Mouse (Mus musculus) granulocyte monocyte progenitor cell, adult 5-6 weeks (primary cell): ENCODE measurements around the gene Gm20219. TPM values are rescaled to one million over a fixed set of nuclear protein-coding genes. Genes with fewer than 3 reads are reported as not detected.

Source experiments
- ATAC-seq: replicated peaks from 2 replicates; pipeline ENCODE4 v1.8.0; 2016; ENCODE audit warnings: mild to moderate bottlenecking, moderate TSS enrichment, inconsistent platforms; ENCODE audit not compliant: poor library complexity, severe bottlenecking
- total RNA-seq, 2 experiments: library from RNA; stranded (forward) in 1 of 2; stranded (reverse) in 1 of 2; fragments of 200-712, 200-1000 nt in 1 of 2; fragments of >200 nt in 1 of 2; fragmentation: Nextera tagmentation in 1 of 2; gene quantifications; 2 replicates each; pipeline ENCODE4 v1.2.3; 2014 to 2017

The Gm20219 gene
- total RNA-seq, 2 experiments from 2014 or later = 0.41 to 0.84 TPM

DNA sequence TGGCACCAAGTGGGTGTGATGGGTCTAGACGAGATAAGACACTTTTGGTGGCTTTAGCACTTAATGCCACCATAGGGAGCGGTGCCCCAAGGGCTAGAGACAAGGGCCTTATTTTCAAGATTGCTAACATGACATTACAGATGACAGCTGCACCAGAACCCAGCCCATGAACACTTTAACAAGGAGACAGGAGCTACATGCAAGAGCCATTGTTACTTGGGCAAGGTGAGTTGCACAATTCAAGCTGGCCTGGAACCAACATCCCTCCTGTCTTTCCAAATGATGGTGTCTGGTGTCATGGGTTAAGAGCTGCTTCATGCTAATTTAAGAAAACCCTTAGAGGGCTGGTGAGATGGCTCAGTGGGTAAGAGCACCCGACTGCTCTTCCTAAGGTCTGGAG is 5.2 kb upstream of the Gm20219 start:
- ATAC-seq = peak; percentile 33; the same call in 1 of the 2 replicates

- peak; percentile 66 for ATAC-seq
Measured at GRCm38 (mm10) chr17:56558448-56558847, 4.3 kb upstream of the Gm20219 start.

GRCm38 (mm10) chr17:56552781-56553363 is 1.3 kb downstream of the Gm20219 start:
- peak; percentile 88 for ATAC-seq

GRCm38 (mm10) chr17:56551841-56552581 is 2.2 kb downstream of the Gm20219 start:
- no peak for ATAC-seq

GRCm38 (mm10) chr17:56550784-56551475 is 3.3 kb downstream of the Gm20219 start:
- no peak for ATAC-seq

DNA sequence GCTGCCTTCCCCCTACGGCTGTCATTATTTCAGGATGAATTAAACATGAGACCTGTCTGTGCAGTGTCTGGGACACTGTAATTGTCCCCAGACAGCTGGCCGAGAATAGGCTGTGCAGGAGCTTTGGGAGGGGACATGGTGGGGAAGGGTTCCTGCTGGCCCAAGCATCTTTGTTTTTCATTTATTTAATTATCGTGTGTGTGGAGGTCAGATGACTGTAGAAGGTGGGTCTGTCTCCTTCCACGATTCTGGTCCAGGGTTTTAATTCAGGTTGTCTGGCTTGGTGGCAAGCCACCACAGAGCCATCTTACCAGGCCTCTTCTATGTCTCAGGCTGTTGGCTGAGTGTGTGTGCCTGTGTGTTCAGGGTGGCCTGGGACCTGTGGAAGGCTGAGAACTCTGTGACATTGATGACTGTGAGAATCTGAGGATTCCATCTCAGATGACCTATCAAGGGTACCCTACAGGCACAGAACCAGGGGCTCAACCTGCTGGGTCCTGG is 5.5 kb downstream of the Gm20219 start:
- ATAC-seq = no peak

DNA sequence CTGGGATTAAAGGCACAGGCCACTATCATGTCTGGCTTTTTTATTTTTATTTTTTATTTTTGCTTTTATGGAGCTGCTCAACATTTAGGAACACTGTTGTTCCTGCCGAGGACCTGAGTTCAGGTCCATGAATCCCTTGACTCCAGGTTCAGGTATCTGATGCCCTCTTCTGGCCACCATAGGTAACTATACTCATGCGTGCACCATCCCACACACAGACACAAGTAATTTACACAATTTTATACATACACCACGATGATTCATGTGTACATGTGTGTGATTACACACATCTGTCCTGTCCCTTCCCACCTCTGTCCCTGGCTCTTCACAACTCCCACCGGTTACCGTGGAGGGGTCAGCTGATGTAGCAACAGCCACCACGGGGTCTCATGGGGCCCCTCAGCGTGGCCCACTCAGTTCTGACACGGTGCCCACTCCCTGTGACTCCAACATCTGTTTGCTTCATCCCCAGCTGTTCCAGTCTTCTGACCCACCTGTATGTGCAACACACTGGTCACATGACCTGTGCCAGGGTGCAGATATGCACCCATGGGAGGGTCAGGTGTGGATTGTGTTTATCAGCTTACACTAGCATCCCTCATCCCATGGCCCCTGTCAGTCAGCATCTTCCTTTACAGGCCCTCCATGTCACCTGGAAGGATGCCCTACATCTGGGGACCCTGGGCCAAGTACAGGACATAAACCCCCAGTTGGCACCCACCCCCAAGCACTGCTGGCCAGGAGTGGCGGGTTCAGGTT is 6.2 kb downstream of the Gm20219 start:
- no peak for ATAC-seq

DNA sequence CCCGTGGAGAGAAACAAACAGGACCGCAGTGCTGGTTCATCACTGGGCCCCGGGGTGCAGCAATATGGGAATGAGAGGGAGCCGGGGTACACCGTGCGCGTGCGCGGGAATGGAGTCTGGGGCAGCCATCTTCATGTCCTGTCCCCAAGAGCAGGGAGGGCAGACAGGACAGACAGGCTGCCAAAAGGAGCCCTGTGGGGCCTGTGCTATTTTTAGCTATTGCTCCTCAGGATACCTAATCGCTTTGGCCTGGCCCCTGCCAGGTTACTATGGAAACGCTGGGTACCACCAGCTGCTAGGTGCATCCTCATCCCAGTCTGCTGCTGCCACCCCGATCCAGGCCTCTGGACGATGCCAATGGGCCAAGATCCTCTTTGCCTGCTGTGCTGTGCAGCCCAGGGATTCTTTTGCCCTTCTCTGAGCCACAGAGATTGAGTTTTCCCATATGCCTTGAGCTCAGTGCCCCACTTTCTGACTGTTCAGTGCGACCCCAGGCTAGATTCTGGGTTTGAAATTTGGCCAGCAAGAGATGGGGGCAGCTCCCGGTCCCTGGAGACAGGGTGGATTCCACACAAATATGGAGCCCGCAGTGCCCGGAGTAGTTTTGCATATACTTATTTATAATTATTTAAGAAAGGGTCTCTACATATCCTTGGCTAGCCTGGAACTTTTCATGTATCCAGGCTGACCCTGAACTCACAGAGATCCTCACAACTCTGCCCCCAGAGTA is 6.9 kb downstream of the Gm20219 start:
- ATAC-seq = no peak

DNA sequence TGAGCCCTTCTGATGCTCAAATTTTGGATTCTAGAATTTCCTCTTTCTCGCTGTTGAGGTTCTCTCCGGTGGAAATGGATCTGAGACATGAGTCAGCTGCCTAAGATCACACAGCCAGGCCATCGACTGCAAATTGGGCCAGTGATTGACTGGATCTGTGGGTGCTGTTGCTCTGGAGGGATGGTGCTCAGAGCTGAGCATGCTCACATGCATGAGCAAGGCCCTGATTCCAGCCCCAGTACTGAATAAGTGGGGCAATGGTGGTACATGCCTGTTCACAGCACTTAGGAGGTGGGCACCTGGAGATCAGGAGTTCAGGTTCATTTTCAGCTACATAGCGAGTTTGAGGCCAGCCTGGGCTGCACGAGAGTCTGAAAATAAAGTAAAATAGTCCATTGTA is 7.6 kb downstream of the Gm20219 start:
- no peak for ATAC-seq

DNA sequence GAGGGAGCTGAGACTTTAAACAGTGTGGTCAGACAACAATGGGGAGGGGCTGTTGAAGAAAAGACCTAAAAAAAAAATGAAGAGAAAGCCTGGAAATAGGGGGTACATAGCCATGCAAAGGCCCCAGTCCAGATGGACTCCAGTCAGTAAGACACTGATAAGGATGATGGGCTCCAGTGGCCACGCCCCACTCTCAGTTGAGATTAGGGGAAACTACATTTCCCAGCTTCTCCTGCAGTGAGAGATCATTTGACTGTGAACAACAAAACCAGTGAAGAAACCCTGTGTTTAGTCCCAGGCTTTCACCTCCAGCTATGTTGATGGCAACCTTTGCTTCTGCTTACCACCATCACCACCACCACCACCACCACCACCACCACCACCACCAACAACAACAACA is 8.2 kb downstream of the Gm20219 start:
- no peak for ATAC-seq

DNA sequence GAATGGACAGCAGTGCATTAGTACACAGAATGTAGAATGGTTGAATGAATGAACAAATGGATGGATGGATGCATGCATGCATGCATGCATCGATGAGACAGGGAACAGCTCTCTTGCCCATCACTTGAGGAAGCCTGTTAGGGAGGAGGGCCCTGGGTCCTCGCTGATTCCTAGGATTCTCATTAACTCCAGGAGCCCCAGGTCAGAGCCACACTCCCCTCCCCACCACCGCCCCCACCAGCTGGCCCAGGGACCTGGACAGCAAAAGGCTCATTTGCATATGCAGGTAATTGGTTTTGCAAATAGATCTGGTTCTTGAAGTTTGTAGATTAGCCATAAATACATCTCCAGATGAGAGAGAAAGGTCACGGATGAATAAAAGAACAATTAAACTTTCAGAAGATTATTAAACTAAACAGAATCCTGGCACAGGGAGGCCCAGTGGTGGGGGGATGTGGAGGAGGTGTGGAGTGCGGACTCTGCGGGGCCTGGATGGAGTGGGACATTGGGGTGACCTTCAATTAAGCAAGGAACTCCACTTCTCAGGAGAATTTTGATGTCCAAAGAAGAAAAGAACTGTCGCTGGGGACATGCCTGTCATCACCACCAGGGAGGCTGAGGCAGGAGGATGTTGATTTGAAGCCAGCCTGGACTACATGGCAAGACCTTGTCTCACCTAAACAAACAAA is 9.3 kb downstream of the Gm20219 start:
- ATAC-seq = no peak

GRCm38 (mm10) chr17:56543684-56544224 is 10.4 kb downstream of the Gm20219 start:
- no peak; the same call in 1 of the 2 replicates for ATAC-seq

GRCm38 (mm10) chr17:56542736-56543135 is 11.5 kb downstream of the Gm20219 start:
- ATAC-seq = no peak

GRCm38 (mm10) chr17:56540562-56540975 is 13.6 kb downstream of the Gm20219 start:
- peak; percentile 44 for ATAC-seq

GRCm38 (mm10) chr17:56537912-56538311 is 16.3 kb downstream of the Gm20219 start:
- no peak for ATAC-seq

DNA sequence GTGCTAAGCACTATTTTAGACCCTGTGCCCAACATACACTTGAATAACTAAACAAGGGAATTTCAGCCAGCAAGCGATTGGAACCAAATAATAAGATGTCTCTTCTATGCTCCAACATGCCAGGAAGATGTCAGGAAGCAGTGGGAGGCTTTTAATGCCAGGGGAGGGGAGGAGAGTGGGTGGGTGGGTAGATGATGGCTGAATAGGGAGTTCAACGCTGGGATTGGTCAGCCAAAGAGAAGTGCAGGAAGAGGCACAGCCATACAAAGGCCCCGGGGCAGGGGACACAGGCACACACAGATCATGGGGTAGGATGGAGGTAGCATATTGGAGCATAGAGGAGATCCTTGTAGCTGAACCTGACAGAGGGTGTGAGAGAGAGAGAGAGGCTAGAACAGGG is 17.3 kb downstream of the Gm20219 start:
- ATAC-seq = no peak

DNA sequence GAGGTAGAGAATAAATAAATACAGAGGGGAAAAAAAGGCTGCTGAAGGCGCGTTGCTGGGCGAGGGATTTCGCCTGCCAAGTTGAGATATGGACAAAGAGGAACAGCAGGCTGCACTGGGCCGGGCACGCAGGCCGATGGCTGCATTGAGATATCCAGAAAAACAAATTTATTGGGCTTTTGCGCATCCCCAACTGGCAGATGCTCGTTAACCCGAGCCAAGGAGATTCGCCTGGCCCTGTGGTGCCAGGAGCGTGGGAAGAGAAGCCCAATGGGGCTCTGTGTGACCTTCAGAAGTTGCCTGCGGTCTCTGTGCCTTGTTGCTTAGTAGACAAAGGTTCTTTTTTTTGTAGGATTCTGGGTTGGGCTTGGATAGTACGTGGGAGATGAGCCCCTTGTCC is 18.0 kb downstream of the Gm20219 start:
- no peak for ATAC-seq

GRCm38 (mm10) chr17:56524943-56525342 is 29.2 kb downstream of the Gm20219 start:
- ATAC-seq = no peak

GRCm38 (mm10) chr17:56522744-56523143 is 31.4 kb downstream of the Gm20219 start:
- ATAC-seq = no peak
